Mouse (Mus musculus) retina, embryonic 14.5 days (tissue): ENCODE results near the gene Art2b.
"Not testable (repeated sequence)": the region's sequence is repeated elsewhere in the genome, so short reads cannot be mapped to it uniquely, and the experiment has no call there.

Experiments
- DNase-seq: peaks from one replicate; pipeline ENCODE4 v3.0.0-alpha.2; 2015; ENCODE audit warnings: low spot score

The Art2b gene

GRCm38 (mm10) chr7:101585408-101585807, at the start of gene Art2b:
Gene Art2b (minus strand): TSS chr7:101585600.
- no peak for DNase-seq

DNA sequence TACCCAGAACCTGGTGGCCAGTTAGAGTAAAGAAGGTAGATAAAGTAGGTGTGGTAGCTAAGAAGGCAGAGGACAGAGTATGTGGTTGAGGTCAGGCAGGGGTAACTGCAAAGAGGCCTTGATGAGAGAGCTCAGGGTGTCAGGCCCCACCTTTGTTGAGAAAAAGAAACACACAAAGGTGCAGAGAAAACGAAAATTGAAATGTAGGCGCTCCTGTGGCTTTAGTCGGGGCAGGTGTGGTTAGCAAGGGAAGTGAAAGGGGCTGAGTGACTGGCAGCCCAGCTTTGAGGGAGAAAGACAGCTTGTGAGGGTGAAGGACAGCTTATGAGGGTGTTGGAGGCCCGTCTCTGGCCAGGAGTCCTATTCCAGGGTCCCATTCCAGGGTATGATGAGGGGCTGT, 49.1 kb upstream of the Art2b start:
- DNase-seq: no peak

- DNase-seq: no peak
Observed at GRCm38 (mm10) chr7:101633629-101634177, 48.3 kb upstream of the Art2b start.

- no peak for DNase-seq
Observed at GRCm38 (mm10) chr7:101628481-101628880, 43.1 kb upstream of the Art2b start.

DNA sequence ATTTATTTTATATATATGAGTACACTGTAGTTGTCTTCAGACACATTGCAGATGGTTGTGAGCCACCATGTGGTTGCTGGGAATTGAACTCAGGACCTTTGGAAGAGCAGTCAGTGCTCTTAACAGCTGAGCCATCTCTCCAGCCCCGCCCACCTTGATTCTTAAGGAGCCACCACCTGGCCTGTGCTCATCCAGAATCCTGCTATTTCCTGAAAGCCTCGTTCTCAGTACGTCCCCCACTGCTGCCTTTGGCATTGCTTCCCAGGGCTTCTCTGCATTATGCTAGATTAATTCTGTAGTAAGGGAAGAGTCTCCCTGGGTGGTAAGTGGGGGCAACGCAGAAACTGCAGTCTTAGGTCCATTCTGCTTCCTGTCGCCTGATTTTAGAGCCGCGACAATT, 41.8 kb upstream of the Art2b start:
- DNase-seq: not testable (repeated sequence)

GRCm38 (mm10) chr7:101624283-101624682, 38.9 kb upstream of the Art2b start:
- no peak for DNase-seq

DNA sequence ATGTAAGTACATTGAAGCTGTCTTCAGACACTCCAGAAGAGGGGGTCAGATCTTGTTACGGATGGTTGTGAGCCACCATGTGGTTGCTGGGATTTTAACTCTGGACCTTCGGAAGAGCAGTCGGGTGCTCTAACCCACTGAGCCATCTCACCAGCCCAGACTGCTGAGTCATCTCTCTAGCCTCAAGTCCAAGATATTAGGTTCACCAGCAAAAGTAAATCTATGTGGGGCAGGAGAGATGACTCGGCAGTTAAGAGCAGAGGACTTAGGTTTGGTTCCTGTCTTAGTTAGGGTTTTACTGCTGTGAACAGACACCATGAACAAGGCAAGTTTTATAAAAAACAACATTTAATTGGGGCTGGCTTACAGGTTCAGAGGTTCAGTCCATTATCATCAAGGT, 36.5 kb upstream of the Art2b start:
- DNase-seq: not testable (repeated sequence)

- DNase-seq: peak; percentile 85
Observed at GRCm38 (mm10) chr7:101620373-101620772, 35.0 kb upstream of the Art2b start.

DNA sequence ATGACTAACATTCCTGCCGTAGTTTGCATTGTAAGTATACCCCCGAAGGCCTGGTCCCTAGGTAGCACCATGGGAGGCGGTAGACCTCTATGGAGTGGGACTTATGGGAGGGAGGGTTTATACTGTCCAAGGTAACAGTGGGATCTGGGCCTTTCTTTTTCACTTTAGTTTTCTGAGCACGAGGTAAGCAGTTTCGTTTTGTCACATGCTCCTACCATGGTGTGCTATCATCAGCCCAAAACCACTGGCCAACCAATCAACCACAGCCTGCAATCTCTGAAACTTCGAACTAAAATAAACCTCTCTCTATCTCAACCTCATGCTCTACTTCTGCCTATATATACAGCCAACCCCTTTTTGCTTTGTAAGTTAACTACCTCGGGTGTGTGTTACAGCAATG, 32.9 kb upstream of the Art2b start:
- DNase-seq: no peak

- no peak for DNase-seq
Observed at GRCm38 (mm10) chr7:101617438-101618165, 32.2 kb upstream of the Art2b start.

DNA sequence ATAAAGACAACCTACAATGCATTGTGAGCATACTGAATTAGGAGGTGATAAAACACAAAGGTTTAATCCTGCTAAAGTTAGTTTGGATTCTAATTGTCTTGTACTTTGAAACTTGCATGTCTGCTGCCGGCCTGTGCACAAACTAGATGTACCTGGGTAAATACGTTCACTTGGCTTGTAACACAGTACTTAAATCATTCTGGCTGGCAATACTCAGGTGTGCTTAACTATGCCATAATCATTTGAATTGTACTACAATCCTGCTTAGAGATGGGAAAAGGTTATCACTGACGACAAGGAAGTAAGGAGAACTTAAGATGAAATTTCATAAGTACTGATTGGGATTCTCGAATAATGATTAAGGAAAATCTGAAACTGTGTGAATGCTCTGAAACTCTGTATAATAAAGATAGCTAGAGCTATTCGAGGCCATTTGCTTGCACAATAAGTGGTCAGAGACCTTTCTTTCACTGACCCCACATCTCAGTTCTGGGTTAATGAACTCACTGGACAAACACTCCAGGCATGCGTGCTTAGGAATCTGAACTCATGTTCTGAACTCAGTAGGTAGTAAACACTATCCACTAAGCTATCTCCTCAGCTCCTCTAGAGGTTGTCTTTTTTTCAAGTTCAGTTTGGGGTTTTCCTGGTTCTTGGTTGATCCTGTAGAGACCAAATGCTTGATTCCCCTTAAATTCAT, 30.9 kb upstream of the Art2b start:
- DNase-seq: no peak

GRCm38 (mm10) chr7:101615406-101615805, 30.0 kb upstream of the Art2b start:
- DNase-seq: no peak

- DNase-seq: not testable (repeated sequence)
Observed at GRCm38 (mm10) chr7:101612786-101613527, 27.6 kb upstream of the Art2b start.

GRCm38 (mm10) chr7:101607845-101608244, 22.4 kb upstream of the Art2b start:
- DNase-seq: no peak

DNA sequence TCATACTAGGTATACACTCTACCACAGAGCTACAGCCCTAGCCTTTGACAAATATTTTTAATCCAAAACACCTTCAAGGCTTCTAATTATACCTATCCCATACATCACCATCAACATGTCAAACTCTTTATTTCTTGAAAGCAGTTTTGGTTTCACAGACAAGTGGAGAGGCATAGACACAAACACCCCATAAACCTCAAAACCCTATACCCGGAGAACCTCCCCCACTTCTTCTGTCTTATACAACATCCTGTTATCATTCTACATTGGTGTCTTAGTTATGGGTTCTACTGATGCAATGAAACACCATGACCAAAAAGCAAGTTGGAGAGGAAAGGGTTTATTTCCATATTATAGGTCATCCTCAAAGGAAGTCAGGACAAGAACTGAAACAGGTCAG, 15.0 kb upstream of the Art2b start:
- DNase-seq: no peak

DNA sequence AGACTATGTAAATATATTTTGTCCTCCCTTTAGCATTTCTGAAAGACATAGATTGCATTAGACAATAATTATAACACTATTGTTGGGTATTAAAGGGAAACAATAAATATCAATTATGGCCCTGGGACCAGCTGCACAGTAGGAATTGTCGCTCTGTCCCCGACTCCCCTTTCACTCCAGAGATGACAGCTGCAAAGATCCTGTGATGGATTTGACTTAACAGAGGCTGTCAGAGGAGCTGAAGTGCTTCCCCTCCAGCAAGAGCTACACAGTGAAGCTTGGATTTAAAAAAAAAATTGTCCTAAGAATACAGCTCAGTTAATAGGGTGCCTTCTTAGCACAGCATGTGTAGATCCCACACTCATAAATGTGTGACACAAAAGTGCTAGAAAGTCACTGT, 13.1 kb upstream of the Art2b start:
- DNase-seq: peak; percentile 29

GRCm38 (mm10) chr7:101594969-101595368, 9.6 kb upstream of the Art2b start:
- no peak for DNase-seq

GRCm38 (mm10) chr7:101584271-101584670, 1.1 kb downstream of the Art2b start:
- not testable (repeated sequence) for DNase-seq

DNA sequence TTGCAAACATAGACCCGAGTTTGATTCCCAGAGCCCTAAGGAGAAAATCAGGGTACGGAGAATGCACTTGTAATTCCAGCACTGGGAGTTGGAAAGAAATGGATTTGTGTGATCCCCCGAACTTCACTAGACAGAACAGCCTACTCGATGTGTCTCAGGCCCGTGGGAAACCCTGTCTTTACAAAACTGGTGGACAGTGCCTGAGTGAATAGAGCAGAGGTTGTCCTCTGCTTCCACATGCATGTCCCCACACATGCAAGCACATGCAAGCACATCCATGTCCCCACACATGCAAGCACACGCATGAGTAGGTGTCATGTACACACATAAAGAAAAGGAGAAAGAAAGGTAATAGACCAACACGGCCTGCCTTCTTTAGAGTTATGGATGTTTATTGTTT, 3.4 kb downstream of the Art2b start:
- DNase-seq: no peak

- not testable (repeated sequence) for DNase-seq
Observed at GRCm38 (mm10) chr7:101580863-101581262, 4.5 kb downstream of the Art2b start.

- DNase-seq: no peak
Observed at GRCm38 (mm10) chr7:101574413-101574812, 11.0 kb downstream of the Art2b start.

DNA sequence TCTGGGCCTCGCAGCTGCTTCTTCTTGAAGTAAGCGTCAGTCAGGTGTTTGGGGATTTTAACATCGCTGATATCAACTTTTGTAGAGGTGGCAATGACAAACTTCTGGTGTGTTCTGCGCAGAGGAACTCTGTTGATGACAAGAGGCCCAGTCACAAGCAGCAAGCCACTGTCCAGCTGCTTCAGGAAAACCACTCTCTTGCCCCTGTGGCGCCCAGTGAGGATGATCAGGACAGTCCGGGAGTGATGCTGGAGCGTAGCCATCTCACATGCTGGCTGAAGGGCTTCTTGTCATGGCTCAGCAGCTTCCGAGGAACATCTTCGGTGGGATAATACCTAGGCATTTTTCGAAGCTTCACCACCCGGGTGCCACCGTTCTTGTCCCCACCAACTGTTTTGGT, 11.8 kb downstream of the Art2b start:
- not testable (repeated sequence) for DNase-seq

DNA sequence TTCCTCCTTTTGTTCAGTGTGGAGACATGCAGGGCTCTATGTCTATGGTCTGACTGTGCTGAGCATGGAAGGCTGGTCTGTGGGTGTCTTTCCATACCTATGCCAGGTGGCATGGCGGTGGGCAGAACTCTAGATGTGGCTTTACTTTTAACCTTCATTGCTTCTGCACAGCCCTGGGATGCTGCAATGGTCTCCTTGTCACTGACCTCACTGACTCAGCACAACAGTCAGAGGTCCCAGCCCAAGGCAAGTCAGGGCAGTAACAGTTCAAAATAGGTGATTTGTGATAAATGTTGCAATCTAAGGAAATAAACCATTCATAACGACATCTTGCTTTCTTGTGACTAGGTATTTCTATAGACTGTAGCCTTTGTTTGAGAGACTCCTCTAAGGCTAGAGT, 21.3 kb downstream of the Art2b start:
- DNase-seq: no peak
